Mouse (Mus musculus) heart, embryonic 16.5 days (tissue): ENCODE data around the gene Tbc1d20. TPM values are rescaled to one million over a fixed set of nuclear protein-coding genes. Genes with fewer than 3 reads are reported as not detected.
A peak's percentile ranks its signal among the peaks of the same experiment; 100 is the strongest.

Source experiments
- ATAC-seq: fragments of 200-750 bp; cut with Nextera tagmentation; replicated peaks from 2 replicates; pipeline ENCODE4 v1.8.0; 2017; ENCODE audit warnings: moderate number of reproducible peaks; ENCODE audit not compliant: insufficient read depth, low FRiP score; ENCODE audit errors: extremely low read depth
- H3K27ac ChIP-seq: fragments of 300-500 bp; sonication (generic); 2 replicates; pipeline ENCODE4 v1.5.1; 2014; ENCODE audit warnings: mild to moderate bottlenecking, low read length, control low read depth, moderate library complexity
- H3K27me3 ChIP-seq: fragments of 300-500 bp; sonication (generic); 2 replicates; pipeline ENCODE4 v1.6.1; 2014; ENCODE audit warnings: low read length, mixed read lengths; ENCODE audit not compliant: control insufficient read depth, insufficient read depth
- H3K36me3 ChIP-seq: fragments of 300-500 bp; sonication (generic); 2 replicates; pipeline ENCODE4 v1.6.1; 2014; ENCODE audit not compliant: control insufficient read depth, insufficient read depth
- H3K4me1 ChIP-seq: fragments of 300-500 bp; sonication (generic); 2 replicates; pipeline ENCODE4 v1.6.1; 2014; ENCODE audit warnings: low read length, mixed read lengths; ENCODE audit not compliant: control insufficient read depth, insufficient read depth
- H3K4me2 ChIP-seq: fragments of 300-500 bp; sonication (generic); 2 replicates; pipeline ENCODE4 v1.6.1; 2014; ENCODE audit warnings: low read depth, mild to moderate bottlenecking, control low read depth, low read length
- H3K4me3 ChIP-seq: fragments of 300-500 bp; sonication (generic); 2 replicates; pipeline ENCODE4 v1.5.1; 2014; ENCODE audit warnings: mild to moderate bottlenecking, control low read depth, low read length
- H3K9ac ChIP-seq: fragments of 300-500 bp; sonication (generic); 2 replicates; pipeline ENCODE4 v1.6.1; 2014; ENCODE audit warnings: low read length, control low read depth
- H3K9me3 ChIP-seq: fragments of 300-500 bp; sonication (generic); replicated peaks from 2 replicates; pipeline ENCODE4 v1.6.1; 2016; ENCODE audit warnings: low read length; ENCODE audit not compliant: control insufficient read depth
- WGBS: fragments of 180-500 bp; shearing (Covaris S2); extraction: QIAGEN DNeasy Blood & Tissue Kit; methylation state at CpG from one replicate; pipeline ENCODE4 v1.1.7; 2014; 5-methylcytosine and 5-hydroxymethylcytosine counted together
- polyA plus RNA-seq: library from polyadenylated mRNA; unstranded; fragments of >200 nt; fragmentation: Nextera tagmentation; extraction: Ambion mirVana; gene quantifications from 2 replicates; pipeline ENCODE4 v1.2.1, GENCODE M21; 2015

Tbc1d20 gene
- polyA plus RNA-seq, 1 experiment from 2014 or later, result 33.1 TPM

- no peak overlapping the region for H3K27ac ChIP-seq
- H3K36me3 ChIP-seq, result peaks cover 69% of the 10 kb centered on the region
- H3K4me2 ChIP-seq, result no peak overlapping the region
- no peak for ATAC-seq
- WGBS, result 73% methylated on average over 6 of the region's 6 CpGs
- H3K27me3 ChIP-seq, result no peaks in the 10 kb centered on the region
- H3K9ac ChIP-seq, result no peak overlapping the region
- H3K9me3 ChIP-seq, result no peaks in the 10 kb centered on the region
- no peak overlapping the region for H3K4me3 ChIP-seq
- H3K4me1 ChIP-seq, result peaks cover 5% of the 10 kb centered on the region; the same call in 1 of the 2 replicates
Measured at GRCm38 (mm10) chr2:152317054-152317453, 23.4 kb downstream of the Tbc1d20 start.

- H3K9ac ChIP-seq, result no peak overlapping the region
- 89% methylated on average over 5 of the region's 5 CpGs for WGBS
- peaks cover 68% of the 10 kb centered on the region for H3K36me3 ChIP-seq
- no peak overlapping the region for H3K27ac ChIP-seq
- no peak for ATAC-seq
- H3K4me3 ChIP-seq, result no peak overlapping the region
- no peak overlapping the region for H3K4me2 ChIP-seq
- H3K4me1 ChIP-seq, result no peaks in the 10 kb centered on the region
- H3K27me3 ChIP-seq, result no peaks in the 10 kb centered on the region
- H3K9me3 ChIP-seq, result no peaks in the 10 kb centered on the region
Measured at GRCm38 (mm10) chr2:152321558-152321957, 27.9 kb downstream of the Tbc1d20 start.

GRCm38 (mm10) chr2:152322198-152322597 is 28.6 kb downstream of the Tbc1d20 start:
- no peak for ATAC-seq
- Histone ChIP-seq H3K9ac (no peak overlapping the region), H3K4me1 (no peaks in the 10 kb centered on the region), H3K27me3 (no peaks in the 10 kb centered on the region), H3K4me2 (no peak overlapping the region), H3K27ac (no peak overlapping the region), H3K4me3 (no peak overlapping the region), H3K9me3 (no peaks in the 10 kb centered on the region), H3K36me3 (peaks cover 68% of the 10 kb centered on the region)
- 86% methylated on average over 6 of the region's 6 CpGs for WGBS

- 94% methylated on average over 14 of the region's 14 CpGs for WGBS
- H3K4me3 ChIP-seq, result no peak overlapping the region
- no peak overlapping the region for H3K9ac ChIP-seq
- no peak for ATAC-seq
- no peak overlapping the region for H3K4me2 ChIP-seq
- peaks cover 62% of the 10 kb centered on the region for H3K36me3 ChIP-seq
- H3K27ac ChIP-seq, result no peak overlapping the region
- no peaks in the 10 kb centered on the region for H3K9me3 ChIP-seq
- no peaks in the 10 kb centered on the region for H3K27me3 ChIP-seq
- H3K4me1 ChIP-seq, result no peaks in the 10 kb centered on the region
Measured at GRCm38 (mm10) chr2:152323971-152324370, 30.3 kb downstream of the Tbc1d20 start.

- no peak overlapping the region for H3K9ac ChIP-seq
- no peak for ATAC-seq
- H3K27ac ChIP-seq, result no peak overlapping the region
- no peaks in the 10 kb centered on the region for H3K9me3 ChIP-seq
- no peak overlapping the region for H3K4me2 ChIP-seq
- no peaks in the 10 kb centered on the region for H3K27me3 ChIP-seq
- no peaks in the 10 kb centered on the region for H3K4me1 ChIP-seq
- H3K4me3 ChIP-seq, result no peak overlapping the region
- H3K36me3 ChIP-seq, result peaks cover 59% of the 10 kb centered on the region
- WGBS, result 83% methylated on average over 3 of the region's 3 CpGs
Measured at GRCm38 (mm10) chr2:152324842-152325241, 31.2 kb downstream of the Tbc1d20 start.

- H3K27ac ChIP-seq, result no peak overlapping the region
- H3K27me3 ChIP-seq, result no peaks in the 10 kb centered on the region
- no peak overlapping the region for H3K4me3 ChIP-seq
- H3K36me3 ChIP-seq, result peaks cover 48% of the 10 kb centered on the region
- H3K4me1 ChIP-seq, result peaks cover 9% of the 10 kb centered on the region
- H3K9me3 ChIP-seq, result no peaks in the 10 kb centered on the region
- WGBS, result 67% methylated on average over 13 of the region's 13 CpGs
- no peak for ATAC-seq
- H3K4me2 ChIP-seq, result no peak overlapping the region
- H3K9ac ChIP-seq, result no peak overlapping the region
Measured at GRCm38 (mm10) chr2:152326157-152326556, 32.5 kb downstream of the Tbc1d20 start.

- no peak for ATAC-seq
- Histone ChIP-seq H3K4me2 (no peak overlapping the region), H3K27ac (no peak overlapping the region), H3K9me3 (no peaks in the 10 kb centered on the region), H3K9ac (no peak overlapping the region), H3K4me1 (peaks cover 13% of the 10 kb centered on the region), H3K4me3 (no peak overlapping the region), H3K36me3 (peaks cover 43% of the 10 kb centered on the region), H3K27me3 (no peaks in the 10 kb centered on the region)
- WGBS, result 82% methylated on average over 8 of the region's 8 CpGs
Measured at GRCm38 (mm10) chr2:152326654-152327053, 33.0 kb downstream of the Tbc1d20 start.

GRCm38 (mm10) chr2:152327980-152328379 is 34.4 kb downstream of the Tbc1d20 start:
- H3K4me3 ChIP-seq, result no peak overlapping the region
- H3K27ac ChIP-seq, result no peak overlapping the region
- H3K36me3 ChIP-seq, result peaks cover 33% of the 10 kb centered on the region

GRCm38 (mm10) chr2:152330858-152331423 is 37.3 kb downstream of the Tbc1d20 start:
- Histone ChIP-seq H3K4me3 (peak overlapping the region; percentile 98), H3K9me3 (no peaks in the 10 kb centered on the region), H3K4me1 (peaks cover 18% of the 10 kb centered on the region), H3K36me3 (peaks cover 11% of the 10 kb centered on the region; the same call in 1 of the 2 replicates), H3K9ac (peak overlapping the region; percentile 96; the same call in 1 of the 2 replicates), H3K27ac (no peak overlapping the region), H3K4me2 (peak overlapping the region; percentile 94), H3K27me3 (no peaks in the 10 kb centered on the region)
- 40% methylated on average over 7 of the region's 7 CpGs for WGBS
- no peak for ATAC-seq

More at GRCm38 (mm10) chr2:152327980-152328379, 34.4 kb downstream of the Tbc1d20 start:
- no peaks in the 10 kb centered on the region for H3K9me3 ChIP-seq
- no peaks in the 10 kb centered on the region for H3K27me3 ChIP-seq
- H3K4me1 ChIP-seq, result peaks cover 15% of the 10 kb centered on the region
- H3K9ac ChIP-seq, result no peak overlapping the region
- no peak overlapping the region for H3K4me2 ChIP-seq
- ATAC-seq, result no peak
- 63% methylated on average over 5 of the region's 5 CpGs for WGBS
